Mouse (Mus musculus) embryonic facial prominence, embryonic 13.5 days (tissue): ENCODE measurements around the gene Acvr2b. TPM values are rescaled to one million over a fixed set of nuclear protein-coding genes. Genes with fewer than 3 reads are reported as not detected.

Source experiments
- ATAC-seq: fragments of 200-750 bp; cut with Nextera tagmentation; 2 replicates; pipeline ENCODE4 v1.8.0; 2017; ENCODE audit warnings: low read depth; ENCODE audit not compliant: insufficient number of reproducible peaks, insufficient read depth, low FRiP score, low TSS enrichment
- H3K27ac ChIP-seq: fragments of 300-500 bp; sonication (generic); 2 replicates; pipeline ENCODE4 v1.5.1; 2015; ENCODE audit warnings: moderate library complexity, mild to moderate bottlenecking, inconsistent platforms
- H3K27me3 ChIP-seq: fragments of 300-500 bp; sonication (generic); 2 replicates; pipeline ENCODE4 v1.6.1; 2015; ENCODE audit warnings: mild to moderate bottlenecking, inconsistent platforms
- H3K36me3 ChIP-seq: fragments of 300-500 bp; sonication (generic); 2 replicates; pipeline ENCODE4 v1.6.1; 2015; ENCODE audit warnings: mild to moderate bottlenecking, inconsistent platforms
- H3K4me1 ChIP-seq: fragments of 300-500 bp; sonication (generic); 2 replicates; pipeline ENCODE4 v1.6.1; 2015; ENCODE audit warnings: inconsistent platforms
- H3K4me2 ChIP-seq: fragments of 300-500 bp; sonication (generic); 2 replicates; pipeline ENCODE4 v1.6.1; 2015; ENCODE audit warnings: moderate library complexity, mild to moderate bottlenecking, inconsistent platforms
- H3K4me3 ChIP-seq: fragments of 300-500 bp; sonication (generic); 2 replicates; pipeline ENCODE4 v1.5.1; 2015; ENCODE audit warnings: mild to moderate bottlenecking, inconsistent platforms
- H3K9ac ChIP-seq: fragments of 300-500 bp; sonication (generic); 2 replicates; pipeline ENCODE4 v1.6.1; 2015; ENCODE audit warnings: mild to moderate bottlenecking, inconsistent platforms
- H3K9me3 ChIP-seq: fragments of 300-500 bp; sonication (generic); 2 replicates; pipeline ENCODE4 v1.6.1; 2016; ENCODE audit warnings: inconsistent platforms
- whole genome bisulfite sequencing: fragments of 180-500 bp; shearing (Covaris S2); methylation state at CpG from one replicate; pipeline ENCODE4 v1.1.7; 2015; ENCODE audit warnings: mixed read lengths; 5-methylcytosine and 5-hydroxymethylcytosine counted together
- polyA plus RNA-seq: library from polyadenylated mRNA; unstranded; fragments of >200 nt; fragmentation: Nextera tagmentation; extraction: Ambion mirVana; gene quantifications from 2 replicates; pipeline ENCODE4 v1.2.1, GENCODE M21; 2015

The Acvr2b gene
- polyA plus RNA-seq, 1 experiment from 2014 or later: 18.0 TPM

DNA sequence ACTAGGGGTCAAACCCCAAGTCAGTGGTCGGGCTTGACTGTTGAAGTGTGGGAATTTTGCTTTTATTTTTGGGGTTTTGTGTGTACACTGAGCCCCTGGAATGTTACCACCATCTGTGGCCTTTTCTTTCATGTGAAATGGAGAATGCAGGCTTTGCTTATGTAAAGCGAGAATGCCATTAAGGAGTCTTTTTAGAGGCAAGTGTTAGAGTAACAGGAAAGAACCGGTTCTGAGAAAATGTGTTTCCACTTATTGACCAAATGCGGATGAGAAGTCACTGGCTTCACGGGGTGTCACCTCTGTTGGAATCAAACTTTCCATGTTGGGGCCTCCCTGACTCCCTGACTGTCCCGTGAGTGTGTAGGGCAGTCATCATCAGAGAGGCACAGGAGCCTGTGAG lies 26.4 kb upstream of the Acvr2b start:
- Histone ChIP-seq H3K36me3 (0 out of 2 replicates have a peak, but pooled peaks cover 2% of the 10 kb centered on the region), H3K4me2 (no peak overlapping the region), H3K9ac (no peak overlapping the region), H3K27ac (no peak overlapping the region), H3K9me3 (no peaks in the 10 kb centered on the region), H3K4me1 (no peaks in the 10 kb centered on the region), H3K4me3 (no peak overlapping the region), H3K27me3 (no peaks in the 10 kb centered on the region)
- no peak for ATAC-seq
- WGBS: 38% methylated on average over 6 of the region's 6 CpGs

GRCm38 (mm10) chr9:119378231-119378630 lies 23.7 kb upstream of the Acvr2b start:
- Histone ChIP-seq H3K9me3 (no peaks in the 10 kb centered on the region), H3K4me1 (no peaks in the 10 kb centered on the region), H3K4me3 (no peak overlapping the region), H3K27ac (no peak overlapping the region), H3K27me3 (no peaks in the 10 kb centered on the region), H3K4me2 (no peak overlapping the region), H3K36me3 (0 out of 2 replicates have a peak, but pooled peaks cover 7% of the 10 kb centered on the region), H3K9ac (no peak overlapping the region)
- WGBS: 86% methylated on average over 4 of the region's 4 CpGs
- ATAC-seq: no peak

DNA sequence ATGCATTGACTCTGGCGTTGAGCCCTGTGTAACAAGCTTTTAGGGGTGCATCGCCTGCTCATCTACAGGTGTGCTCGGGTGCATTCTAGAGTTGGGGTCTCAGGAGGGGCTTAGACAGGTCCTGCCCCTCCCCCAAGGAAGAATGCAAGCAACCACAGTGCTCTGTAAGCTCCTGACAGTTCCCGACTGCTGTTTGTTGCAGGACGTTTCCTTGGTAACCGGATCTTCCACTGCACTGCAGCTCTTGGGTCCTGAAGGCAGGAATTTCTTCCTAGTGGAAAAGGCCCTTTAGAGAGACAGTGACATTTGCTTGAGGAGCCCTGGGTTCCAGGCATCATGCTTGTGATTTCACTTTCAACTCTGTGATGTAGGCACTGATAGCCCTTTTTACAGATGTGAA lies 19.3 kb upstream of the Acvr2b start:
- ATAC-seq: no peak
- no peak overlapping the region for H3K9ac ChIP-seq
- H3K27ac ChIP-seq: no peak overlapping the region
- no peak overlapping the region for H3K4me2 ChIP-seq
- 55% methylated on average over 6 of the region's 6 CpGs for WGBS
- no peaks in the 10 kb centered on the region for H3K27me3 ChIP-seq
- no peak overlapping the region for H3K4me3 ChIP-seq
- peaks cover 15% of the 10 kb centered on the region; the same call in 1 of the 2 replicates for H3K36me3 ChIP-seq
- no peaks in the 10 kb centered on the region for H3K9me3 ChIP-seq
- no peaks in the 10 kb centered on the region for H3K4me1 ChIP-seq

- H3K27me3 ChIP-seq: no peaks in the 10 kb centered on the region
- H3K36me3 ChIP-seq: peaks cover 14% of the 10 kb centered on the region
- H3K9me3 ChIP-seq: no peaks in the 10 kb centered on the region
- H3K9ac ChIP-seq: no peak overlapping the region
- no peak overlapping the region for H3K4me3 ChIP-seq
- WGBS: 51% methylated on average over 5 of the region's 5 CpGs
- H3K27ac ChIP-seq: no peak overlapping the region
- no peak for ATAC-seq
- H3K4me2 ChIP-seq: no peak overlapping the region
- H3K4me1 ChIP-seq: no peaks in the 10 kb centered on the region
Observed at GRCm38 (mm10) chr9:119388956-119389355, 13.0 kb upstream of the Acvr2b start.

- peaks cover 6% of the 10 kb centered on the region for H3K36me3 ChIP-seq
- no peak for ATAC-seq
- WGBS: 88% methylated on average over 2 of the region's 2 CpGs
- H3K27ac ChIP-seq: no peak overlapping the region
- no peaks in the 10 kb centered on the region for H3K9me3 ChIP-seq
- H3K27me3 ChIP-seq: no peaks in the 10 kb centered on the region
- H3K4me3 ChIP-seq: no peak overlapping the region
- H3K4me2 ChIP-seq: no peak overlapping the region
- no peaks in the 10 kb centered on the region for H3K4me1 ChIP-seq
- H3K9ac ChIP-seq: no peak overlapping the region
Observed at GRCm38 (mm10) chr9:119390214-119390613, 11.7 kb upstream of the Acvr2b start.

DNA sequence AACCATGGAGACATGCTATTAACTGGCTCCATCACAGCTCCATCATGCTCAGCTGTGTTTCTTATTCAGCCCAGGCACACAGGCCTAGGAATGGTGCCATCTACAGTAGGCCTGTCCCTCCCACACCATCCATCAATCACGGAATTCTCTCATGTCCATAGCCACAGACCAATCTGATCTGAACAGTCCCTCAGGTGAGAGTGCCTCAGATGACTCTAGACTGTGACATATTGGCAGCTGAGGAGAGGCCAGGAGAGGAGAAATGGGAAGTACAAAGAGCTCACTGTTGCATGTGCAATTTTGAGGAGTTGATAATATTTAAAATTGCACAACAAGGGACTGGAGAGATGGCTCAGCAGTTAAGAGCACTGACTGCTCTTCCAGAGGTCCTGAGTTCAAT lies 7.1 kb upstream of the Acvr2b start:
- no peak for ATAC-seq
- 82% methylated on average over 1 of the region's 1 CpGs for WGBS
- Histone ChIP-seq H3K27me3 (no peaks in the 10 kb centered on the region), H3K9ac (no peak overlapping the region), H3K27ac (no peak overlapping the region), H3K9me3 (no peaks in the 10 kb centered on the region), H3K4me2 (no peak overlapping the region), H3K36me3 (peaks cover 5% of the 10 kb centered on the region; the same call in 1 of the 2 replicates), H3K4me1 (no peaks in the 10 kb centered on the region), H3K4me3 (no peak overlapping the region)

- Histone ChIP-seq H3K4me1 (peaks cover 23% of the 10 kb centered on the region), H3K4me3 (peak overlapping the region; percentile 93), H3K27me3 (no peaks in the 10 kb centered on the region), H3K36me3 (0 out of 2 replicates have a peak, but pooled peaks cover 4% of the 10 kb centered on the region), H3K4me2 (peak overlapping the region; percentile 96), H3K9me3 (no peaks in the 10 kb centered on the region), H3K9ac (peak overlapping the region; percentile 98), H3K27ac (no peak overlapping the region)
- ATAC-seq: 0 out of 2 replicates have a peak, but pooled peaks have one; percentile 1
- WGBS: 6% methylated on average over 7 of the region's 7 CpGs
Observed at GRCm38 (mm10) chr9:119401351-119401750, 567 bp upstream of the Acvr2b start.

DNA sequence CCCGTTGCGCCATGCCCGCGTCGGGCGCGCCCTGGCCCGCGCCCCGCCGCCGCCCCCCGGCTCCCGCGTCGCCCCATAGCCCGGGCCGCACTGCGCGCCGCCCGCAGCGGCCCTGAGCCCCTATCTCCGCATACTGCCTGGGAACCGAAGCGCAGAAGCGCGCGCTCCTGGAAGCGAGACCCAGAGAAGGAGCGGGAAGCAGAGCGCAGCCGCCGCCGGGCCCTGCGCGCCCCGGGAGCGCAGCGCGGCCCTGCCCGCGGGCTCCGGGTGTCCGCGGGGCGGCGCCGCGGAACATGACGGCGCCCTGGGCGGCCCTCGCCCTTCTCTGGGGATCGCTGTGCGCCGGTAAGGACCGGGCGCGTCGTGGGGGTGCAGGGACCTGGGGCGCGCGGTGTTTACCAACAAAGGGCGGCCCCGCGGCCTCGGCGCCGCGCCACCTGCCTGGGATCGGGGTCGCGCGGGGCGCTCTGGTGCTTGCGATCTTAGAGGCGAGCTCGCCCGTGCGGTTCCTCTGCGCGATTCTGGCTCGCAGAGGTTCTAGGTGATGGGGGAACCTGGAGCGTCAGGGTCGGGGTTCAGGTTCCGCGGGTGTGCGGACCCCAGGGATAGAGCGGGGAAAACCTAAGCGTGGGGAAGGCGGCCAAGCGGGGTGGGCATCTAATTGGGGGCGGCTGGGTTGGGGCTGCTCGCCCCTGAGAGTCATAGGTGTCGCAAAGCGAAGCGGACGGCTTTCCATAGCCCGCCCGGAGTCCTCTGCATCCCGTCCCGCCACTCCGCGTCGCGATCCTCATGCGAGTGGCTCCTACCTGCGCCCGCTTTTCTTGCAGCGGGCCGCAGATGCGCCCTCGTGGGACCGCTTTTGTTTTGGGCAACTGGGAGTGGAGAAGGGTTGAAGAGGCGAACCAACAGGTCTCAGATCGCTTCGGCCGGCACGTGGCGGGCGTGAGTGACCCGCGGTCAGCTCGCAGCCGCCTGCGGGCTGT lies 626 bp downstream of the Acvr2b start:
- peak overlapping the region; percentile 98 for H3K27ac ChIP-seq
- 0 out of 2 replicates have a peak, but pooled peaks cover 4% of the 10 kb centered on the region for H3K36me3 ChIP-seq
- H3K4me2 ChIP-seq: peak overlapping the region; percentile 96
- WGBS: under 1% methylated on average over 118 of the region's 127 CpGs
- peak overlapping the region; percentile 93 for H3K4me3 ChIP-seq
- ATAC-seq: peak; percentile 44
- peak overlapping the region; percentile 98 for H3K9ac ChIP-seq
- H3K4me1 ChIP-seq: peaks cover 26% of the 10 kb centered on the region
- H3K9me3 ChIP-seq: no peaks in the 10 kb centered on the region
- no peaks in the 10 kb centered on the region for H3K27me3 ChIP-seq

DNA sequence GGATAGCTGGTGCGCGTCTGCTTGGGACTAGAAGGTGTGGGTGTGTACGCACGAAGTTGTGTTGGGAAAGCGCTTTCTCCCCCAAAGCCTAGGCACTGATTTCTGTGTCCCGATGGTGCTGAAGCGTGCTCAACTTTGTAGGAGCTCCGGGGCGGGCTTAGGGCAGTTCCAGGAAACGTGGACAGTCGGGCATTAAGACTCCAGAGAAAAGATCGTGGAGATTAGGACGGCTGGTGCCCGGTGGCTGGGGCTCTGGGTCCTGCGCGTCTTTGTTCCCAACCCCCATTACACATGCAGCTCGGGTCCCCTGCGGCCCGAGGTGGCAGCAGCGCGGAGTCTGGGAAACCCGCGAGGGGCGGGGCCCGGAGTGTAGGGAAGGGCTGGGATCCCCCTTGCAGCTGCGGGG lies 1.3 kb downstream of the Acvr2b start:
- H3K4me3 ChIP-seq: peak overlapping the region; percentile 93
- H3K4me2 ChIP-seq: peak overlapping the region; percentile 96
- no peaks in the 10 kb centered on the region for H3K27me3 ChIP-seq
- peak overlapping the region; percentile 98 for H3K27ac ChIP-seq
- peaks cover 33% of the 10 kb centered on the region for H3K4me1 ChIP-seq
- ATAC-seq: no peak
- 0% methylated on average over 26 of the region's 26 CpGs for WGBS
- 0 out of 2 replicates have a peak, but pooled peaks cover 4% of the 10 kb centered on the region for H3K36me3 ChIP-seq
- peak overlapping the region; percentile 98 for H3K9ac ChIP-seq
- H3K9me3 ChIP-seq: no peaks in the 10 kb centered on the region

GRCm38 (mm10) chr9:119404090-119404489 lies 2.2 kb downstream of the Acvr2b start:
- Histone ChIP-seq H3K36me3 (0 out of 2 replicates have a peak, but pooled peaks cover 4% of the 10 kb centered on the region), H3K27me3 (no peaks in the 10 kb centered on the region), H3K4me3 (peak overlapping the region; percentile 93), H3K4me2 (peak overlapping the region; percentile 96), H3K9ac (peak overlapping the region; percentile 98), H3K9me3 (no peaks in the 10 kb centered on the region), H3K27ac (no peak overlapping the region), H3K4me1 (peaks cover 42% of the 10 kb centered on the region)
- ATAC-seq: no peak
- 63% methylated on average over 5 of the region's 5 CpGs for WGBS

DNA sequence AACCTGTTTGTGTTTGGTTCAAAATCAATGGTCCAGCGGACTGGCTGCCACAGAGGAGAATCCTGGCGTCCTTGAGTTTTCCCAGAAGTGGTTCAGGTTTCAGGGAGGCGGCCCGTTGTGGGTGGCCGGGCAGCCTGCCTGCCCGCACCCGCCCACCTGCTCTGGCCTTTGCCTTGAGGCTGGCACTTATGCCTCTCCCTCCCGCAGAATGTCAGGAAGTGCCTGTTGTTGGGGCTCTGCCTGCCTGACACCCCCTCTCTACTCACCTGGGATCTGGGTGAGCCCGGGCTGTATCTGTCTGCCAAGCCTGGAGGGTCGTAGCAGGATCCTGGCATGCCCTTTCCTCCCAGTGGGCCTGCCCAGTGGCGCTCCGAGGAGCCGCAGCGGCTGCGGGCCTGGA lies 6.0 kb downstream of the Acvr2b start:
- Histone ChIP-seq H3K9me3 (peaks cover 15% of the 10 kb centered on the region), H3K36me3 (peaks cover 23% of the 10 kb centered on the region), H3K9ac (no peak overlapping the region), H3K4me3 (no peak overlapping the region), H3K27ac (0 out of 2 replicates have a peak overlapping the region, but pooled peaks have one; percentile 16), H3K4me1 (peaks cover 38% of the 10 kb centered on the region), H3K4me2 (no peak overlapping the region), H3K27me3 (no peaks in the 10 kb centered on the region)
- ATAC-seq: no peak
- 59% methylated on average over 15 of the region's 15 CpGs for WGBS
